Mouse (Mus musculus): Measurements from ENCODE around the gene Gimap8.

Gimap8 gene

GRCm38 (mm10) chr6:48684806-48685205 is 37.8 kb downstream of the Gimap8 start:
- Histone ChIP-seq H3K9me3 (ENCODE audit: low read length) (no peaks in the 10 kb centered on the region), H3K4me1 (replicated peaks; ENCODE audit: low read depth, low read length) (no peaks in the 10 kb centered on the region), H3K27me3 (ENCODE audit: insufficient read depth, low read length) (no peaks in the 10 kb centered on the region), H3K4me3 (replicated peaks; ENCODE audit: low read length) (no peak overlapping the region), H3K36me3 (ENCODE audit: insufficient read depth, low read length) (no peaks in the 10 kb centered on the region)
- TF ChIP-seq NANOG (IDR thresholded peaks at IDR 0.05; ENCODE audit: borderline replicate concordance, low read length) = no peak
- TF ChIP-seq POU5F1 (IDR thresholded peaks at IDR 0.05; ENCODE audit: borderline replicate concordance, low read length) = no peak
- TF ChIP-seq CTCF (conservative IDR thresholded peaks at IDR 0.05; ENCODE audit: low read length) = no peak

DNA sequence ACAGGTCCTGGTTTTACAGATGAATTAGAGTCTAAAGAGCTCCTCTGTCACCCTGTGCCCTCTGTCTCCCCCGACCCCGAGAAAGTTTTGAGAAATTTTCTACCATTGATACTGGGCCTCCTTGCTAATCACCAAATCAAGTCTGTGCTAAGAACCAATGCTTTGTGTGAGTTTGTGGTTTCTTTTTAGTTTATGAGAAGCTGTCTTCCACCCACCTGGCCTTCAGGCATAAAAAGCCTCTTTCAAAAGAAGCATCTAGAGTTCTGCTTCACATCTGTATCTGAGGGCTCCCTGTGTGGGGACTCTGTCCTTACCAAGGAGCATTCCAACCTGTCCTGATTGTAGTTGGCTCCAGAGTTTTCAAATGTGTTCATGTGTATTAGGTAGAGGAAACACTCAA is 38.2 kb downstream of the Gimap8 start:
- Histone ChIP-seq H3K4me3 (replicated peaks; ENCODE audit: low read length) (no peak overlapping the region), H3K4me1 (replicated peaks; ENCODE audit: low read depth, low read length) (no peaks in the 10 kb centered on the region), H3K27me3 (ENCODE audit: insufficient read depth, low read length) (no peaks in the 10 kb centered on the region), H3K36me3 (ENCODE audit: insufficient read depth, low read length) (no peaks in the 10 kb centered on the region), H3K9me3 (ENCODE audit: low read length) (no peaks in the 10 kb centered on the region)
- TF ChIP-seq POU5F1 (IDR thresholded peaks at IDR 0.05; ENCODE audit: borderline replicate concordance, low read length) = no peak
- TF ChIP-seq NANOG (IDR thresholded peaks at IDR 0.05; ENCODE audit: borderline replicate concordance, low read length) = no peak
- no peak for TF ChIP-seq CTCF (conservative IDR thresholded peaks at IDR 0.05; ENCODE audit: low read length)

DNA sequence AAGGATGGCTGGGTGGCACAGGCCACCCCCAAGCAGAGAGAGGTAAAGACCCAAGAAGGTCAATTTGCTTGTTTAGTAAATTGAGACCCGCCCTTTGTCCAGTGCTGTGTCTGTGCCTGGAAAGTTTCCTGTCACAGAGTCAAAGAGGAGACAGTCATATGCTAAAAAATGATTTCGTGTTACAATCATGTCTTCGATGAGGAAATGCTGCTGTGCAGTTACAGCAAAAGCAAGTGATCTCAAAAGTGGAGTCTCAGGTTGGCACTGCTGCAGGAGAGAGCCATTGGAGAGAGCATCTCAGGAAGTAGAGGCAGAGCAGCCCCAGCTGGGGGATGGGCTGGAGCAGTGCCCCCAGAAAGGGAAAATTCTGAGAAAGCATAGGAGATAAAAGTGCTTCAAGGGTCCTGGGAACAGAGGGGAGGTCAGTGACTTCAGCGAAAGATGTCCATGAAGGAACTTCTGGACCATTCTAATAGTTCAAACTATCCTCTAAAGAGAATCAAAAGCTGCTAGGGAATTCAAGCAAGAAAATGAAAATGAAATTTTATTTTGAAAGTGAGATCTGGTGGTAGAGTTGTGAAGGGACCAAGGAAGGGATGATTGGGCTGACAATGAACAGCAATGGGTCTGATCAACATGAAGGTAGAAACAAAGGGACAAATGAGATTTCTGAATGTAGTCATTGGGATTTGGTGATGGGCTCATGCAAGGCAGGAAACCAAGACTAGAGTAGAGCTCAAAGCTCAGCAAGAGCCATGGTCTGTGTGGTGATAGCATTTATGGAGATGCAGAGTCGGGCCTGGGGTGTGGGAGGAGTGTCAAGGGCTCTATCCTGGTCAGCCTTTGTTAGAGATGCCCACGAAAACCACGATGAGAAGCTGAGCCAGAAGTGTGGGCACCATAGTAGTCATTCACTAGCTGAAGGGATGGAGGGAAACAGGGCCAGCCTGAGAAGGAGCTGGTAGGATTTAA is 38.9 kb downstream of the Gimap8 start:
- Histone ChIP-seq H3K9me3 (ENCODE audit: low read length) (no peaks in the 10 kb centered on the region), H3K4me1 (replicated peaks; ENCODE audit: low read depth, low read length) (no peaks in the 10 kb centered on the region), H3K27me3 (ENCODE audit: insufficient read depth, low read length) (no peaks in the 10 kb centered on the region), H3K4me3 (replicated peaks; ENCODE audit: low read length) (no peak overlapping the region), H3K36me3 (ENCODE audit: insufficient read depth, low read length) (no peaks in the 10 kb centered on the region)
- TF ChIP-seq CTCF (conservative IDR thresholded peaks at IDR 0.05; ENCODE audit: low read length) (no peak), NANOG (IDR thresholded peaks at IDR 0.05; ENCODE audit: borderline replicate concordance, low read length) (no peak), POU5F1 (IDR thresholded peaks at IDR 0.05; ENCODE audit: borderline replicate concordance, low read length) (no peak)

DNA sequence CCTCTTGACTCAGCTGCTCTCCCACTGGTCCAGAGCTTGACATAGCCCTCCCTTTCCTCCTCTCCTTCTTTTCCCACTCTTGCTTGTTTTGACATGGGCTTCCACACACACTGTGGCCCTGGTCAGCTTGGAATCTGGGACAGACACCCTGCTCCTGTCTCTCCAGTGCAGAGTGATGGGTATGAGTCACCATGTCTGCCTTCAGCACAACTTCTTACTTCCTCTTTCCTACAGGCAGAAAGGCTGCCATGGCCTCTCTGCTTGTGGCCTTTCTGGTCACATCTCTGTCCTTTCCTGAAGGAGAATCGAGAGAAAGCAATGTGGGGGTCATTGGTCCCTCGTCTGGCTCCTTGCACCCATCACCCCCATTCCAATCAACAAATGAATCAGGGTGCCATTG is 40.0 kb downstream of the Gimap8 start:
- Histone ChIP-seq H3K27me3 (ENCODE audit: insufficient read depth, low read length) (no peaks in the 10 kb centered on the region), H3K9me3 (ENCODE audit: low read length) (no peaks in the 10 kb centered on the region)
- TF ChIP-seq CTCF (conservative IDR thresholded peaks at IDR 0.05; ENCODE audit: low read length) (no peak), NANOG (IDR thresholded peaks at IDR 0.05; ENCODE audit: borderline replicate concordance, low read length) (no peak), POU5F1 (IDR thresholded peaks at IDR 0.05; ENCODE audit: borderline replicate concordance, low read length) (no peak)

DNA sequence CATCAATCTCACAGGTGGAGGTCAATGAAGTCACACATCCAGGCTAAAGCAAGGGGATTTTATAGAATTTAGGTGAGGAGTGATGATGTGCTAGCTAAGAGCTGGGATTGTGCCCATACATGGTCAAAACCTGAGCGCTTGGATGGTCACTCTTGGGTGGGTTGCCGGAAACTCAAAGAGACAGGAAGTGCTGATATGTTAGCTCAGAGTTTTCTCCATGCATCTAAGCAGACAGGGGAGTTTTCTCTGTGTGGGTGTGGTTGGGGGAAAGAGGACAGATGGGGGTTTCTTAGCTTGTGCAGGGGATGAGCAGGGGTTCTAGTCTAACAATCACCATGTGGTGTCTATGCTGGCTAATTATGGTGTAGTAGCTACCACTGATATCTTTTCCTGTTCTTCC is 42.3 kb downstream of the Gimap8 start:
- Histone ChIP-seq H3K36me3 (ENCODE audit: insufficient read depth, low read length) (no peaks in the 10 kb centered on the region), H3K9me3 (ENCODE audit: low read length) (peaks cover 5% of the 10 kb centered on the region; the same call in 1 of the 2 replicates)
- TF ChIP-seq NANOG (IDR thresholded peaks at IDR 0.05; ENCODE audit: borderline replicate concordance, low read length) (no peak), CTCF (conservative IDR thresholded peaks at IDR 0.05; ENCODE audit: low read length) (no peak), POU5F1 (IDR thresholded peaks at IDR 0.05; ENCODE audit: borderline replicate concordance, low read length) (no peak)

More for the DNA sequence above, 40.0 kb downstream of the Gimap8 start:
- Histone ChIP-seq H3K36me3 (ENCODE audit: insufficient read depth, low read length) (no peaks in the 10 kb centered on the region), H3K4me3 (replicated peaks; ENCODE audit: low read length) (no peak overlapping the region), H3K4me1 (replicated peaks; ENCODE audit: low read depth, low read length) (no peaks in the 10 kb centered on the region)

DNA sequence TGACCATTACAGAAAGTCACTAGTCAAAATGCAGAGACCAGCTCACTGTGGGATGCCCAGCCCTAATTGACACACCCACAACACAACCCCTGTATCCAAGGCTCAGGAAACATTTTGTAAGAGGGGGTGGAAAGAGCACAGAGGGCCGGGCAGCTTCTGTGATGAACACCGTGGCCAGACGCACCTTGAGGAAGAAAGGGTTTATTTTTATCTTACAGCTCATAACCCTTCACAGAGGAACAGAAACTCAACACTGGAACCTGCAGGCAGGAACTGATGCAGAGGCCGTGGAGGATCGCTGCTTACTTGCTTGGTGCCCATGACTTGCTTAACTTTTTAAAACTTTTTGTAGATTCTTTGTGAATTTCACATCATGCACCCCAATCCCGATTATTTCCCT is 45.9 kb downstream of the Gimap8 start:
- no peak for TF ChIP-seq CTCF (conservative IDR thresholded peaks at IDR 0.05; ENCODE audit: low read length)
- no peak for TF ChIP-seq NANOG (IDR thresholded peaks at IDR 0.05; ENCODE audit: borderline replicate concordance, low read length)
- no peak for TF ChIP-seq POU5F1 (IDR thresholded peaks at IDR 0.05; ENCODE audit: borderline replicate concordance, low read length)
- H3K9me3 ChIP-seq (ENCODE audit: low read length) = peaks cover 19% of the 10 kb centered on the region
- no peak overlapping the region for H3K4me3 ChIP-seq (replicated peaks; ENCODE audit: low read length)
- no peaks in the 10 kb centered on the region for H3K4me1 ChIP-seq (replicated peaks; ENCODE audit: low read depth, low read length)
- no peaks in the 10 kb centered on the region for H3K36me3 ChIP-seq (ENCODE audit: insufficient read depth, low read length)
- H3K27me3 ChIP-seq (ENCODE audit: insufficient read depth, low read length) = no peaks in the 10 kb centered on the region

More for the DNA sequence above, 42.3 kb downstream of the Gimap8 start:
- H3K4me3 ChIP-seq (replicated peaks; ENCODE audit: low read length) = no peak overlapping the region
- H3K4me1 ChIP-seq (replicated peaks; ENCODE audit: low read depth, low read length) = no peaks in the 10 kb centered on the region
- H3K27me3 ChIP-seq (ENCODE audit: insufficient read depth, low read length) = no peaks in the 10 kb centered on the region

- no peaks in the 10 kb centered on the region for H3K4me1 ChIP-seq (replicated peaks; ENCODE audit: low read depth, low read length)
- H3K27me3 ChIP-seq (ENCODE audit: insufficient read depth, low read length) = no peaks in the 10 kb centered on the region
- TF ChIP-seq NANOG (IDR thresholded peaks at IDR 0.05; ENCODE audit: borderline replicate concordance, low read length) (no peak), POU5F1 (IDR thresholded peaks at IDR 0.05; ENCODE audit: borderline replicate concordance, low read length) (no peak), CTCF (conservative IDR thresholded peaks at IDR 0.05; ENCODE audit: low read length) (no peak)
- H3K9me3 ChIP-seq (ENCODE audit: low read length) = peaks cover 19% of the 10 kb centered on the region
- no peak overlapping the region for H3K4me3 ChIP-seq (replicated peaks; ENCODE audit: low read length)
- H3K36me3 ChIP-seq (ENCODE audit: insufficient read depth, low read length) = no peaks in the 10 kb centered on the region
Measured at GRCm38 (mm10) chr6:48696830-48697554, 50.0 kb downstream of the Gimap8 start.

DNA sequence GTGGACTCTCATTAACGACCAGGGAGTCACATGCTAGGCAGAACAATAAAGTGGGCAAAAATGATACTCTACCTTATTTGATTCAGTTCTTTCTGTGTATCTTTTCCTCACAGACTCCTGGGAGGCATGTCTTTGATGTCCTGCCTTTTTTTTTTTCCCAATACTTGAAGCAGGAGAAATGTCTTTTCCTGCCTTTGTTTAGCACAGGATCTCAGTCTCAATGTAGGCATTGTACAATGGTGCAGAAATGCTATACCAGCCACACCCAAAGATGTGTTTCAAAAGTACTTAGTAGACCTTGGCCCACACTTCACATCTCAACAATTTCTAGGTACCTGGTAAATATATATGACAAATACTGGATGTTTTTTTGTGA is 50.5 kb downstream of the Gimap8 start:
- Histone ChIP-seq H3K4me3 (replicated peaks; ENCODE audit: low read length) (no peak overlapping the region), H3K9me3 (ENCODE audit: low read length) (peaks cover 19% of the 10 kb centered on the region), H3K4me1 (replicated peaks; ENCODE audit: low read depth, low read length) (no peaks in the 10 kb centered on the region), H3K36me3 (ENCODE audit: insufficient read depth, low read length) (no peaks in the 10 kb centered on the region), H3K27me3 (ENCODE audit: insufficient read depth, low read length) (no peaks in the 10 kb centered on the region)
- TF ChIP-seq NANOG (IDR thresholded peaks at IDR 0.05; ENCODE audit: borderline replicate concordance, low read length) = no peak
- no peak for TF ChIP-seq POU5F1 (IDR thresholded peaks at IDR 0.05; ENCODE audit: borderline replicate concordance, low read length)
- no peak for TF ChIP-seq CTCF (conservative IDR thresholded peaks at IDR 0.05; ENCODE audit: low read length)
